Mouse (Mus musculus) kidney, postnatal 0 days (tissue): Measurements from ENCODE around the gene Fbn1. TPM values are rescaled to one million over a fixed set of nuclear protein-coding genes. Genes with fewer than 3 reads are reported as not detected.
A peak's percentile ranks its signal among the peaks of the same experiment; 100 is the strongest.

ENCODE experiments used
- ATAC-seq: fragments of 200-750 bp; cut with Nextera tagmentation; replicated peaks from 2 replicates; pipeline ENCODE4 v1.8.0; 2017; ENCODE audit warnings: low read depth, moderate number of reproducible peaks, moderate TSS enrichment, moderate library complexity; ENCODE audit not compliant: low FRiP score
- DNase-seq: peaks from one replicate; pipeline ENCODE4 v3.0.0-alpha.2; 2016; ENCODE audit warnings: low spot score
- H3K27ac ChIP-seq: fragments of 300-500 bp; sonication (generic); 2 replicates; pipeline ENCODE4 v1.5.1; 2014; ENCODE audit warnings: mild to moderate bottlenecking
- H3K27me3 ChIP-seq: fragments of 300-500 bp; sonication (generic); 2 replicates; pipeline ENCODE4 v1.6.1; 2014; ENCODE audit warnings: low read length, mixed read lengths; ENCODE audit not compliant: insufficient read depth
- H3K36me3 ChIP-seq: fragments of 300-500 bp; sonication (generic); 2 replicates; pipeline ENCODE4 v1.6.1; 2014; ENCODE audit warnings: low read length, mixed read lengths; ENCODE audit not compliant: insufficient read depth
- H3K4me1 ChIP-seq: fragments of 300-500 bp; sonication (generic); replicated peaks from 2 replicates; pipeline ENCODE4 v1.6.1; 2014; ENCODE audit warnings: antibody characterized with exemption, low read length, mixed read lengths; ENCODE audit not compliant: insufficient read depth
- H3K4me2 ChIP-seq: fragments of 300-500 bp; sonication (generic); 2 replicates; pipeline ENCODE4 v1.6.1; 2014; ENCODE audit warnings: mild to moderate bottlenecking, low read length, moderate library complexity, mixed read lengths
- H3K4me3 ChIP-seq: fragments of 300-500 bp; sonication (generic); replicated peaks from 2 replicates; pipeline ENCODE4 v1.5.1; 2014; ENCODE audit warnings: low read depth, low read length
- H3K9ac ChIP-seq: fragments of 300-500 bp; sonication (generic); 2 replicates; pipeline ENCODE4 v1.6.1; 2014; ENCODE audit warnings: low read depth, low read length
- H3K9me3 ChIP-seq: fragments of 300-500 bp; sonication (generic); replicated peaks from 2 replicates; pipeline ENCODE4 v1.6.1; 2016; ENCODE audit warnings: low read length, inconsistent platforms, mixed read lengths
- CTCF ChIP-seq: IDR thresholded peaks from 2 replicates; pipeline ENCODE4 v1.5.1; 2016; ENCODE audit warnings: antibody characterized with exemption, low read depth, mild to moderate bottlenecking, moderate library complexity
- WGBS: fragments of 180-500 bp; shearing (Covaris S2); extraction: QIAGEN DNeasy Blood & Tissue Kit; methylation state at CpG from one replicate; pipeline ENCODE4 v1.1.7; 2014; 5-methylcytosine and 5-hydroxymethylcytosine counted together
- polyA plus RNA-seq: library from polyadenylated mRNA; unstranded; fragments of >200 nt; fragmentation: Nextera tagmentation; extraction: Ambion mirVana; gene quantifications from 2 replicates; pipeline ENCODE4 v1.2.1, GENCODE M21; 2015

Gene Fbn1
- polyA plus RNA-seq, 1 experiment from 2014 or later: 13.2 TPM

DNA sequence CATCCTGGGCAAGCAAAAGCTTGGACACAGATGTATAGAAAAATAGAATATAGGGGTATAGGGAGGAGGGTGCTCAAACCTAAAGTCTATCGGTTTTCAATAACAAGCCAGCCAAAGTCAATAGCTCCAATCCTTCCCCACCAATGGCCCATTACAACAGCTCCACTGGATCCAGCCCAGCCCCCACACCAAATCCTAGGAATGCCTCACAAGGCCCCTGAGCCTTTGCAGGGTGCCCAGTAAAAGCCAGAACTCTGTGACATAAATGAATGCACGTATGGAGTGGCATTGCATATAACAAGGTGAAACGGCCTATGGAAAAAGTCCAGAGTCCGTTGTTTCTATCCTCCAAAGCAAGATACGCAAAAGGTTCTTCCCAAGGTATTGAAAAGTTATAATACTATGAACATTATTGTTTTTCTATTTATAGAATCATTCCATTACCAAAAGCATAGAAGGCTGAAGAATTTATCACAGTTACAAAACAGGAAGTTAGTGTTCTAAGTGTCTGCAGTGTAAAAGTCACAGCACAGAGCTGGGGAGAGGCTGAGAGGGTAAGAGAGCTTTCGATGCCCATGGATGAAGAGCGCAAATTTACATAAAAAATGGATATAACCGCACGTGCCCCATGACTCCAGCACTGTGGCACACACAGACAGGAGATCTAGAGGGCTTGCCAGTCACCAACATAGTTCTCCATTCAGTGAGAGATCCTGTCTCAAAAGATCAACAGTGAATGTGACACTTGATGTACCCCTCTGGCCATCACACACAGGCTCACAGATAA, 26.1 kb downstream of the Fbn1 start:
- Histone ChIP-seq H3K4me2 (no peak overlapping the region), H3K9me3 (no peaks in the 10 kb centered on the region), H3K27ac (no peak overlapping the region), H3K27me3 (no peaks in the 10 kb centered on the region), H3K9ac (no peak overlapping the region), H3K4me1 (no peaks in the 10 kb centered on the region), H3K36me3 (no peaks in the 10 kb centered on the region), H3K4me3 (no peak overlapping the region)
- WGBS: 91% methylated on average over 9 of the region's 9 CpGs
- no peak for ATAC-seq
- no peak for TF ChIP-seq CTCF
- no peak for DNase-seq

DNA sequence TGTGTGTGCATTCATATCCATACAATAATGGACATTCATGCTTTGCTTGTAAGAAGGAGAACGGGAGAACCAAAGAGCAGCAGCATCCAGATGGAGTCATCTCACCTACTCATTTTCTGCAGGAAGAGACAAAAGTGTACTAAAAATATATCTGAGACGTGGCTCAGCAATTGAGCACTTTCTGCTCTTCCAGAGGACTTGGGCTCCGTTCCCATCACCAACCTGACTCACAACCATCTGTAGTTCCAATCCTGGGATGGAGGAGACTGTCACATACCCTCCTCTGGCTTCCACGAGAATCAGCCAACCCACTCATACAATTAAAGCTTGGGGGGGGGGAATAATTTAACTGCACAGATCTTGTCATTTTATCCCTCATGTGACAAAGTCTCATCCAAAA, 26.7 kb downstream of the Fbn1 start:
- no peak overlapping the region for H3K9ac ChIP-seq
- TF ChIP-seq CTCF: no peak
- no peak overlapping the region for H3K27ac ChIP-seq
- no peak for DNase-seq
- H3K4me2 ChIP-seq: no peak overlapping the region
- H3K36me3 ChIP-seq: no peaks in the 10 kb centered on the region
- 84% methylated on average over 4 of the region's 4 CpGs for WGBS
- no peaks in the 10 kb centered on the region for H3K27me3 ChIP-seq
- no peak for ATAC-seq
- H3K4me1 ChIP-seq: no peaks in the 10 kb centered on the region
- H3K9me3 ChIP-seq: no peaks in the 10 kb centered on the region
- H3K4me3 ChIP-seq: no peak overlapping the region

DNA sequence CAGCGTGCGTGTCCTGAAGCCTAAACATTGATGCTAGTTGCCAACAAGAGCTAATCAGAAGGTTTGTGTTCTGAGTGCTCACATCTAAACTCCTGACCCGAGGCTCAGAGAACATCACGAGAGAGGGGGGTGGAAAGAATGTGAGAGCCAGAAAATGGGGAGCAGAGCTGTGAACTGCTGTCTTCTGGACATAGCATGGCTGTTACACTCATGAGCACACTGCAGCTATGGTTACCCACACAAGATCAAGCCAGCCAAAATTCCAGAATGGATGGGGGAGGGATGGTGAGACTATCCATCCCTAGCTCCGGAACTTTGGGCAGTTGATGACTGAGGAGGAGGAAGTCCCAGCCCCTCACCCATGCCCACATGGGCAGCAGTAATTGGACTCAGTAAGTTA, 27.7 kb downstream of the Fbn1 start:
- Histone ChIP-seq H3K9ac (no peak overlapping the region), H3K9me3 (no peaks in the 10 kb centered on the region), H3K27ac (peak overlapping the region; percentile 40), H3K4me3 (no peak overlapping the region), H3K4me2 (no peak overlapping the region), H3K36me3 (no peaks in the 10 kb centered on the region), H3K4me1 (no peaks in the 10 kb centered on the region), H3K27me3 (no peaks in the 10 kb centered on the region)
- peak; percentile 79 for ATAC-seq
- peak; percentile 71 for DNase-seq
- no peak for TF ChIP-seq CTCF
- WGBS: 55% methylated on average over 5 of the region's 5 CpGs

DNA sequence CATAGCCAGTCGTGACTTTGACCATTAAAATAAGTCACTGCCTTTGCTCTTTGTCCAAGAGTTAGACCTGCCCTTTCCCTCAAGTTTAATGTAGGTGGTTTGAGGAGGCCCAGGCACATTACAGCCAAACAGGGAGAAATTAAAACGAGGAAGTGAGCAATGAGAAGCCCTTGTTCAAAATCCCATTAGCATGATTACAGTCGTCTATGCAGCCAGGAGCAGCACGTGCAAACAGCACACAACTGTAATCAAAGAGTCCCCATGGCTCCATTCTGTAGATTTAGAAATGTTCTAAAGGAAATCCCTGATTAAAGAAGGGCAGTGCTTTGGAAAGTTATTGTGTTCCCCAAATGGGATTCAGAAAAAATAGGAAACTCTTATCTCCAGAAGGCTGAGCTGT, 29.1 kb downstream of the Fbn1 start:
- Histone ChIP-seq H3K36me3 (no peaks in the 10 kb centered on the region), H3K27me3 (no peaks in the 10 kb centered on the region), H3K4me3 (no peak overlapping the region), H3K4me1 (no peaks in the 10 kb centered on the region), H3K9ac (no peak overlapping the region), H3K9me3 (no peaks in the 10 kb centered on the region), H3K4me2 (no peak overlapping the region), H3K27ac (no peak overlapping the region)
- no peak for ATAC-seq
- DNase-seq: no peak
- 49% methylated on average over 4 of the region's 4 CpGs for WGBS
- TF ChIP-seq CTCF: no peak

DNA sequence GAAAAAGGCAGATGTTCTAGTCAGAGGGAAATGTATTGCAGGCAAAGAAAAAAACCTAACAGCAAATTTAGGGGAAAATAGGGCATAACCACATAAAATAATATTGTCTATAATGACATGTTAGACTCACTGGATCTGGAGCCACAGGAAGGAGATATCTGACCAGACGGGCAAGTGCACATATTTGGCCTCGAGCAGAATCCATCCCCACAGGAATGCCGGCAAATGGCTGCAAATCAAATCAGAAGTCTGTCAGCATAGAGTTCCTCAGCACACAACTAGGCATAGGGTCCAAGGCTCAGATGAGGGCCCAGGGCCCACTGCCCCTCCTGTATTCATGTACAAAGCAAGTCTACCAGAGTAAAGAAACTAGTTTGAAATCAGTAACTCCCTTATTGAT, 30.4 kb downstream of the Fbn1 start:
- Histone ChIP-seq H3K4me1 (no peaks in the 10 kb centered on the region), H3K27me3 (no peaks in the 10 kb centered on the region), H3K9ac (no peak overlapping the region), H3K36me3 (no peaks in the 10 kb centered on the region), H3K9me3 (no peaks in the 10 kb centered on the region), H3K27ac (no peak overlapping the region), H3K4me3 (no peak overlapping the region), H3K4me2 (no peak overlapping the region)
- TF ChIP-seq CTCF: no peak
- 61% methylated on average over 3 of the region's 3 CpGs for WGBS
- DNase-seq (no peak), ATAC-seq (no peak)

DNA sequence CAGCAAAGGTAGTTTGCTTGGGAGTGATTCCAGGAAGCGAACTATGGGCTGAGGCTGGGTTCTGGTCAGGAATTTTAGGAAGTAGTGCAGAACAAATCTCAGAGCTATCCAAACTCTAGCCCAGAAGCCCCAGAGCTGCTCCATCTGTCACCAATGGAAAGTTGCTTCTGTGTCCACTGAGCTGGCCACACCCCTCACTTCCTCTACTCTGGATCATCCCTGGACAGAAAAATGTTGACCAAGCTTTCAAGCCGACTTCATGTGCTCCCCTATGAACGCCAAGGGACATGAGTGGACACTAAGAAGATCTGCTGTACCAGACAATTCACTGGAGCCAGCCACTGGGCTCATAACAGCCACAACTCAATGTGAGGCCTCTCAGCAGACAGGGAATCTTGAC, 31.6 kb downstream of the Fbn1 start:
- Histone ChIP-seq H3K9me3 (no peaks in the 10 kb centered on the region), H3K9ac (no peak overlapping the region), H3K4me2 (no peak overlapping the region), H3K4me3 (no peak overlapping the region), H3K27me3 (no peaks in the 10 kb centered on the region), H3K36me3 (no peaks in the 10 kb centered on the region), H3K4me1 (no peaks in the 10 kb centered on the region), H3K27ac (no peak overlapping the region)
- DNase-seq: no peak
- 76% methylated on average over 3 of the region's 3 CpGs for WGBS
- TF ChIP-seq CTCF: no peak
- no peak for ATAC-seq

DNA sequence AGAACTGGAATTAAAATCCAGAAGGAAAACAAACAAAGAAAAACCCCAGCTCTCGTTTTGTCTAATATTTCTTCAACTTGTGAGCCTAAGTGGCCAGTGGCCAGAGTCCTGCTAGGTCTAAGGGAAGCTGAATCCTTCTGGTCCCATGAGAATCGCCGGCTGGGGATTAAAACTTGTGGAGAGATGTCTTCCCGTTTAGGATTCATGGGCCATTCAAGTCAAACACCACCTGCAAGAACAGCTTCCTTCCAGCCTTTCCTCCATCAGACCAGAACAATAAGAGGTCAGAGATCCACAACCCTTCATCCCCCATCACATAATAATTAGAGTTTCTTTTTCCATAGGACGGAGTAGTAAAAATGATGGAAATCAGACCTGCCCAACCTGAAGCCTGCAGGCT, 33.1 kb downstream of the Fbn1 start:
- H3K4me3 ChIP-seq: no peak overlapping the region
- 70% methylated on average over 5 of the region's 5 CpGs for WGBS

More for the DNA sequence above, 33.1 kb downstream of the Fbn1 start:
- H3K9me3 ChIP-seq: no peaks in the 10 kb centered on the region
- H3K4me2 ChIP-seq: no peak overlapping the region
- H3K27ac ChIP-seq: no peak overlapping the region
- no peaks in the 10 kb centered on the region for H3K27me3 ChIP-seq
- ATAC-seq (no peak), DNase-seq (no peak)
- no peak overlapping the region for H3K9ac ChIP-seq
- H3K4me1 ChIP-seq: 0 out of 2 replicates have a peak, but pooled peaks cover 2% of the 10 kb centered on the region
- no peak for TF ChIP-seq CTCF
- H3K36me3 ChIP-seq: no peaks in the 10 kb centered on the region
